In genomic region chr16:42575517-42575946, GRCm38 (mm10) we compare ENCODE assay signal across 8 mouse cellular contexts.
DNase-seq lines count a peak whose midpoint lies in the region; ATAC-seq lines count a peak whose summit lies in the region.

No protein-coding gene starts in this region.

- peaks cover 4% of the 10 kb centered on the region; the same call in 1 of the 2 replicates for H3K4me1 ChIP-seq in heart, embryonic 12.5 days (replicated peaks)
- H3K4me1 ChIP-seq in forebrain, embryonic 16.5 days (replicated peaks; ENCODE audit: control insufficient read depth, insufficient read depth, low read length): peaks cover 8% of the 10 kb centered on the region
- H3K4me1 ChIP-seq in midbrain, embryonic 15.5 days: peaks cover 20% of the 10 kb centered on the region

- no peaks in the 10 kb centered on the region for H3K36me3 ChIP-seq in heart, embryonic 12.5 days
- no peaks in the 10 kb centered on the region for H3K36me3 ChIP-seq in forebrain, embryonic 16.5 days (ENCODE audit: control insufficient read depth, insufficient read depth)
- no peaks in the 10 kb centered on the region for H3K36me3 ChIP-seq in midbrain, embryonic 15.5 days (replicated peaks)

- ATAC-seq in heart, embryonic 12.5 days (ENCODE audit: insufficient number of reproducible peaks, low FRiP score): no peak
- ATAC-seq in forebrain, embryonic 16.5 days: peak; percentile 95
- peak; percentile 86 for ATAC-seq in midbrain, embryonic 15.5 days (replicated peaks)

- no peaks in the 10 kb centered on the region for H3K27me3 ChIP-seq in heart, embryonic 12.5 days (replicated peaks)
- H3K27me3 ChIP-seq in forebrain, embryonic 16.5 days (replicated peaks; ENCODE audit: control insufficient read depth, insufficient read depth, low read length): no peaks in the 10 kb centered on the region
- H3K27me3 ChIP-seq in midbrain, embryonic 15.5 days (replicated peaks): no peaks in the 10 kb centered on the region

- H3K27ac ChIP-seq in heart, embryonic 12.5 days (ENCODE audit: poor library complexity, severe bottlenecking): no peak overlapping the region
- H3K27ac ChIP-seq in forebrain, embryonic 16.5 days (ENCODE audit: low read length): peak overlapping the region; percentile 43; the same call in 1 of the 2 replicates
- peak overlapping the region; percentile 74 for H3K27ac ChIP-seq in midbrain, embryonic 15.5 days

- H3K9me3 ChIP-seq in heart, embryonic 12.5 days (replicated peaks): no peaks in the 10 kb centered on the region
- H3K9me3 ChIP-seq in forebrain, embryonic 16.5 days (ENCODE audit: control insufficient read depth, low read length): no peaks in the 10 kb centered on the region
- H3K9me3 ChIP-seq in midbrain, embryonic 15.5 days: no peaks in the 10 kb centered on the region

- no peak overlapping the region for H3K9ac ChIP-seq in heart, embryonic 12.5 days
- H3K9ac ChIP-seq in forebrain, embryonic 16.5 days (replicated peaks; ENCODE audit: low read depth, low read length): 0 out of 2 replicates have a peak overlapping the region, but pooled peaks have one; percentile 2
- H3K9ac ChIP-seq in midbrain, embryonic 15.5 days: 0 out of 2 replicates have a peak overlapping the region, but pooled peaks have one; percentile 8

- H3K4me3 ChIP-seq in heart, embryonic 12.5 days: no peak overlapping the region
- H3K4me3 ChIP-seq in forebrain, embryonic 16.5 days (replicated peaks; ENCODE audit: low read length): peak overlapping the region; percentile 9
- H3K4me3 ChIP-seq in midbrain, embryonic 15.5 days: no peak overlapping the region

- H3K4me2 ChIP-seq in heart, embryonic 12.5 days: peak overlapping the region; percentile 34; the same call in 1 of the 2 replicates
- H3K4me2 ChIP-seq in forebrain, embryonic 16.5 days (ENCODE audit: low read length): peak overlapping the region; percentile 36
- H3K4me2 ChIP-seq in midbrain, embryonic 15.5 days: peak overlapping the region; percentile 33

- WGBS in heart, embryonic 12.5 days: 10% methylated on average over 7 of the region's 7 CpGs
- WGBS in forebrain, embryonic 16.5 days: 1% methylated on average over 7 of the region's 7 CpGs
- WGBS in midbrain, embryonic 15.5 days: under 1% methylated on average over 7 of the region's 7 CpGs

- no peak for DNase-seq in heart, postnatal 4 days
- peak; percentile 91 for DNase-seq in ZHBTc4 (ENCODE audit: low read depth, low spot score)
- no peak for DNase-seq in adrenal gland, postnatal 14 days
- DNase-seq in liver: no peak
- DNase-seq in Muller cell, postnatal 12 days (ENCODE audit: inconsistent ontology term): no peak
